Mouse (Mus musculus) CD4-positive, CD25-positive, alpha-beta regulatory T cell, adult 4 months (primary cell): ENCODE data around the gene Mark4. TPM values are rescaled to one million over a fixed set of nuclear protein-coding genes. Genes with fewer than 3 reads are reported as not detected.

Source experiments
- ATAC-seq: one replicate; pipeline ENCODE4 v1.8.0; 2017
- polyA plus RNA-seq, 2 experiments: library from polyadenylated mRNA; unstranded; fragments of 100-300 nt; shearing (Covaris generic); gene quantifications; one replicate each; pipeline ENCODE4 v1.2.1; 2017

The Mark4 gene
- polyA plus RNA-seq, 2 experiments from 2014 or later: 0.91 to 1.3 TPM

- no peak for ATAC-seq
These were observed 69.8 kb downstream of the Mark4 start for GRCm38 (mm10) chr7:19388699-19389413.

GRCm38 (mm10) chr7:19383708-19384107, 74.9 kb downstream of the Mark4 start:
- ATAC-seq: no peak

- no peak for ATAC-seq
These were observed 76.5 kb downstream of the Mark4 start for GRCm38 (mm10) chr7:19382166-19382541.

- ATAC-seq: peak; percentile 100
These were observed 77.0 kb downstream of the Mark4 start, which contains the start of gene Ercc2 for GRCm38 (mm10) chr7:19381377-19382165. Ercc2 (plus strand) TSS chr7:19382010.

- ATAC-seq: no peak
These were observed 80.6 kb downstream of the Mark4 start for GRCm38 (mm10) chr7:19378049-19378448.

- no peak for ATAC-seq
These were observed 82.6 kb downstream of the Mark4 start for GRCm38 (mm10) chr7:19376019-19376418.

GRCm38 (mm10) chr7:19375368-19375767, 83.3 kb downstream of the Mark4 start:
- no peak for ATAC-seq

Other genes with a start within 250 kb of the Mark4 start
- gene Gpr4, start 246.3 kb downstream of the Mark4 start, polyA plus RNA-seq: under 1 TPM in 1 of 2 experiments, not detected in 1; 0.11 TPM
- gene Opa3, start 230.5 kb downstream of the Mark4 start, polyA plus RNA-seq: 10 to 100 TPM; 15.2 to 24.0 TPM
- 100 to 1,000 TPM in 1 of 2 experiments, 10 to 100 TPM in 1; 52.3 to 109 TPM for gene Vasp, start 187.0 kb downstream of the Mark4 start, polyA plus RNA-seq
- gene Ppm1n, start 178.8 kb downstream of the Mark4 start, polyA plus RNA-seq: 1 to 10 TPM; 1.7 to 2.1 TPM
- not detected for gene Rtn2, start 176.2 kb downstream of the Mark4 start, polyA plus RNA-seq
- gene Fosb, start 148.8 kb downstream of the Mark4 start, polyA plus RNA-seq: 1 to 10 TPM in 1 of 2 experiments, under 1 TPM in 1; 0.35 to 2.7 TPM
- 10 to 100 TPM; 71.2 to 78.1 TPM for gene Ercc1, start 114.0 kb downstream of the Mark4 start, polyA plus RNA-seq
- 10 to 100 TPM; 15.8 to 17.6 TPM for gene Cd3eap, start 99.3 kb downstream of the Mark4 start, polyA plus RNA-seq
- not detected for gene Ppp1r13l, start 99.1 kb downstream of the Mark4 start, polyA plus RNA-seq
- 10 to 100 TPM; 10.1 to 11.6 TPM for gene Ercc2, start 76.8 kb downstream of the Mark4 start, polyA plus RNA-seq
- gene Klc3, start 54.7 kb downstream of the Mark4 start, polyA plus RNA-seq: 1 to 10 TPM; 2.6 to 3.3 TPM
- gene Ckm, start 54.0 kb downstream of the Mark4 start, polyA plus RNA-seq: not detected
- not detected for gene Exoc3l2, start 4.5 kb upstream of the Mark4 start, polyA plus RNA-seq
- gene Bloc1s3, start 49.5 kb upstream of the Mark4 start, polyA plus RNA-seq: under 1 TPM; 0.37 to 0.86 TPM
- 10 to 100 TPM; 45.8 to 50.7 TPM for gene Trappc6a, start 49.6 kb upstream of the Mark4 start, polyA plus RNA-seq
- not detected for gene Nkpd1, start 59.0 kb upstream of the Mark4 start, polyA plus RNA-seq
- gene Ppp1r37, start 104.3 kb upstream of the Mark4 start, polyA plus RNA-seq: 1 to 10 TPM; 1.9 to 2.8 TPM
- gene Zfp296, start 118.5 kb upstream of the Mark4 start, polyA plus RNA-seq: 1 to 10 TPM; 1.7 to 1.9 TPM
- 100 to 1,000 TPM in 1 of 2 experiments, 10 to 100 TPM in 1; 91.0 to 100 TPM for gene Gemin7, start 118.8 kb upstream of the Mark4 start, polyA plus RNA-seq
- gene Clasrp, start 145.7 kb upstream of the Mark4 start, polyA plus RNA-seq: 1 to 10 TPM; 9.0 to 9.4 TPM
- 10 to 100 TPM; 12.7 to 14.8 TPM for gene Relb, start 170.6 kb upstream of the Mark4 start, polyA plus RNA-seq
- 10 to 100 TPM; 24.4 to 28.1 TPM for gene Clptm1, start 206.2 kb upstream of the Mark4 start, polyA plus RNA-seq
- gene Apoc2, start 219.1 kb upstream of the Mark4 start, polyA plus RNA-seq: not detected
- not detected for gene Gm44805, start 222.6 kb upstream of the Mark4 start, polyA plus RNA-seq
- gene Apoc4, start 222.7 kb upstream of the Mark4 start, polyA plus RNA-seq: under 1 TPM in 1 of 2 experiments, not detected in 1; 0.36 TPM
- not detected for gene Apoc1, start 233.8 kb upstream of the Mark4 start, polyA plus RNA-seq
- 1 to 10 TPM; 6.6 to 7.6 TPM for gene Apoe, start 240.4 kb upstream of the Mark4 start, polyA plus RNA-seq